Mouse (Mus musculus) bone marrow macrophage, adult 2 months (primary cell): Measurements from ENCODE around the gene Plekhg1.

Experiments
- CTCF ChIP-seq: IDR thresholded peaks from 2 replicates; pipeline ENCODE4 v1.5.1; 2012; ENCODE audit warnings: low read depth, mild to moderate bottlenecking, low read length, moderate library complexity
- POLR2A ChIP-seq: IDR thresholded peaks from 2 replicates; pipeline ENCODE4 v1.6.1; 2012; ENCODE audit warnings: mild to moderate bottlenecking, low read depth, low read length, borderline replicate concordance

DNA sequence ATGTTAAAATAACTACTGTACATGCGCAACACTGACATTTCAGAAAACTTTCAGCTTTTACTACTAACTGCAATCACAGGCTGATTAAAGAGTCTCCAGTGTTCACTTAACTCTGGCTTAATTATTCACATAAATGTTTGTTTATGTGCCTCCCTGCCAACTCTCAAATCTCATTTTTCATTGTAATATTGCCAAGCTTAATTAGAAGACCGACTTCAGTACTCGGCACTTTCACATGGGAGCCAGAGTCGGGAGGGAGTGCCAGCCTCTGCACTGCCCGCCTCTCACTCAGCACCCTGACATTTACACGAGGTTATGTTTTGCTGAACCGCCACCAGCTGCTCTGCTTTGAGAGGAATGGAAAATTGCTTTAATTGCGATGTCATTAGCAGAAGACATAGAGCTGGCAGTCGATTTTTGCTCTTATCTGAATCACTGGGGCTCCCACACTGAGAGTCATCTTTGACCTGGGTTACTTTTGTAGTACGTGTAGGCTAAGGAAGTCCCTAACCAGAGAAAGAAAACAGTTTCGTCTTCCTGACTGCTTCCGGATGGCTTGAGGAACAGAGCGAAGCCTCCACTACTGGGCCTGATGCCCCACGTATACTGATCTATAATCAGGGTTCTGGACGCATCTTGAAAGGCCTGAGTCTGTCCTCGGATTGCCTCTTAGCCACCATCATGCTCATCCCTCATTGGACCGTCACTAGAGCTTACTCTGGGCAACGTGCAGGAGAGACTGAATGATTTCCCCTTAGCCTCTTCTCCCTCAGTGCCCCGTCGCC lies 180.4 kb downstream of the Plekhg1 start:
- TF ChIP-seq POLR2A (no peak), CTCF (no peak)
